Mouse (Mus musculus) limb, embryonic 12.5 days (tissue): ENCODE measurements around the gene Tdrd5. TPM values are rescaled to one million over a fixed set of nuclear protein-coding genes. Genes with fewer than 3 reads are reported as not detected.
A peak's percentile ranks its signal among the peaks of the same experiment; 100 is the strongest.

ENCODE experiments used
- ATAC-seq: fragments of 200-750 bp; cut with Nextera tagmentation; 2 replicates; pipeline ENCODE4 v1.8.0; 2017; ENCODE audit warnings: low read depth, moderate TSS enrichment; ENCODE audit not compliant: insufficient number of reproducible peaks, insufficient read depth, low FRiP score, low TSS enrichment
- H3K27ac ChIP-seq: fragments of 300-500 bp; sonication (generic); 2 replicates; pipeline ENCODE4 v1.5.1; 2016; ENCODE audit warnings: mild to moderate bottlenecking, moderate library complexity
- H3K27me3 ChIP-seq: fragments of 300-500 bp; sonication (generic); 2 replicates; pipeline ENCODE4 v1.6.1; 2016; ENCODE audit warnings: mild to moderate bottlenecking, moderate library complexity
- H3K36me3 ChIP-seq: fragments of 300-500 bp; sonication (generic); 2 replicates; pipeline ENCODE4 v1.6.1; 2016; ENCODE audit warnings: mild to moderate bottlenecking, moderate library complexity
- H3K4me1 ChIP-seq: fragments of 300-500 bp; sonication (generic); replicated peaks from 2 replicates; pipeline ENCODE4 v1.6.1; 2016
- H3K4me2 ChIP-seq: fragments of 300-500 bp; sonication (generic); 2 replicates; pipeline ENCODE4 v1.6.1; 2016; ENCODE audit warnings: mild to moderate bottlenecking, moderate library complexity
- H3K4me3 ChIP-seq: fragments of 300-500 bp; sonication (generic); replicated peaks from 2 replicates; pipeline ENCODE4 v1.5.1; 2016; ENCODE audit warnings: mild to moderate bottlenecking
- H3K9ac ChIP-seq: fragments of 300-500 bp; sonication (generic); replicated peaks from 2 replicates; pipeline ENCODE4 v1.6.1; 2016; ENCODE audit warnings: mild to moderate bottlenecking, moderate library complexity
- H3K9me3 ChIP-seq: fragments of 300-500 bp; sonication (generic); 2 replicates; pipeline ENCODE4 v1.6.1; 2016; ENCODE audit warnings: mild to moderate bottlenecking, moderate library complexity
- WGBS: fragments of 180-500 bp; shearing (Covaris S2); methylation state at CpG from one replicate; pipeline ENCODE4 v1.1.7; 2016; 5-methylcytosine and 5-hydroxymethylcytosine counted together
- polyA plus RNA-seq: library from polyadenylated mRNA; unstranded; fragments of >200 nt; fragmentation: Nextera tagmentation; extraction: Ambion mirVana; gene quantifications from 2 replicates; pipeline ENCODE4 v1.2.1, GENCODE M21; 2016

The Tdrd5 gene
- 0.40 TPM in 1 of 2 replicates, not detected in the other for polyA plus RNA-seq

DNA sequence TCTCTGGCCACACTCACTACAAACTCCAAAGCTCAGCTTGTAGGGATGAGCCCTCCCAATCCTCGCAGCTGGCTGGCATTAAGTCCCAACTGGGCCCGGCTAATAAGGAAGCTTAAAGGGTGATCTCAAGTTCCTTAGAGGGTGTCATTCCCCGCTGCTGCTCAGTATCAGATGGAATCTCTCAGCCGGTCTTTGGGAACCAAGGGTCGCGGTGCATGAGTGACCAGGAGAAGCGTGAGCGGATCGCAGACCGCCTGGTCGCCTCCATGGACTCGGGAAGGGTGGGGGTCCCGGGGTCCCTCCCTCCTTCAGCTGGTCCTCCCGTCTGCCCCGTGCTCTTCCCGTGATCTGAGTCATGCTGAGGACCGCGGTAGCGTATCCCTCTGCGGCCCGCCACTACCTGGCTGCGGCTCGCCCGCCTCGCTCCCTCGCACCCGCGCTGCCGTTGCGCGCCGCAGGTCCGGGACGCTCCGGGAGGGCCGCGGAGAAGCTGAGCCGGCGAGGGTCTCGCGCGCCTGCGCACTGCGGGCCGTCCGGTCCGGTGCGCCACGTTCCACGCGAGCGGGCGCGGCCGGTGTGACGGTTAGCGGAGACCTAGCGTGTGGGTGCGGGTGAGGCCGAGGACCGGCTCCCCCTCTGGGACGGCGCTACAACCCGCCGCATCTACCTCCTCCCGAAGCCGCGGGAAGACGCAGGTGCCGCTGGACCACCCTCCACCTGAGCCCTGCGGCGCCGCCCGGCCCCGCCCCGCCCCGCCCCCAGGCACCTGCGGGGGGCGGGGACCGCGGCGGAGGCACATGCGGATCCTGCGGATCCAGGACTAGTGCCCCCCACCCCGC, at the start of gene Tdrd5:
Gene Tdrd5, minus strand, starts transcription at position 754 of the 839 bp plus-strand sequence.
- H3K36me3 ChIP-seq, result no peaks in the 10 kb centered on the region
- H3K27ac ChIP-seq, result no peak within 1 kb of the TSS
- H3K27me3 ChIP-seq, result peaks cover 64% of the 10 kb centered on the region
- H3K4me1 ChIP-seq, result peaks cover 9% of the 10 kb centered on the region
- WGBS, result under 1% methylated on average over 73 of the region's 85 CpGs
- ATAC-seq, result peak; percentile 80
- peak within 1 kb of the TSS; percentile 98 for H3K4me2 ChIP-seq
- H3K4me3 ChIP-seq, result peak within 1 kb of the TSS; percentile 69
- 0 out of 2 replicates have a peak, but pooled peaks cover 7% of the 10 kb centered on the region for H3K9me3 ChIP-seq
- peak within 1 kb of the TSS; percentile 59 for H3K9ac ChIP-seq

GRCm38 (mm10) chr1:156352466-156352865, 49.0 kb upstream of the Tdrd5 start:
- Histone ChIP-seq H3K4me3 (no peak overlapping the region), H3K27me3 (no peaks in the 10 kb centered on the region), H3K9me3 (no peaks in the 10 kb centered on the region), H3K36me3 (no peaks in the 10 kb centered on the region), H3K27ac (no peak overlapping the region), H3K4me1 (no peaks in the 10 kb centered on the region), H3K9ac (no peak overlapping the region), H3K4me2 (no peak overlapping the region)
- 89% methylated on average over 2 of the region's 2 CpGs for WGBS
- ATAC-seq, result no peak

GRCm38 (mm10) chr1:156350441-156350840, 47.0 kb upstream of the Tdrd5 start:
- Histone ChIP-seq H3K9me3 (no peaks in the 10 kb centered on the region), H3K36me3 (no peaks in the 10 kb centered on the region), H3K27ac (no peak overlapping the region), H3K4me3 (no peak overlapping the region), H3K4me1 (no peaks in the 10 kb centered on the region), H3K4me2 (no peak overlapping the region), H3K9ac (no peak overlapping the region), H3K27me3 (no peaks in the 10 kb centered on the region)
- WGBS, result 88% methylated on average over 4 of the region's 4 CpGs
- no peak for ATAC-seq

- Histone ChIP-seq H3K4me2 (no peak overlapping the region), H3K27ac (no peak overlapping the region), H3K27me3 (no peaks in the 10 kb centered on the region), H3K9ac (no peak overlapping the region), H3K4me3 (no peak overlapping the region), H3K36me3 (no peaks in the 10 kb centered on the region), H3K4me1 (no peaks in the 10 kb centered on the region), H3K9me3 (no peaks in the 10 kb centered on the region)
- no peak for ATAC-seq
- WGBS, result 79% methylated on average over 4 of the region's 4 CpGs
Observed at GRCm38 (mm10) chr1:156349031-156349430, 45.6 kb upstream of the Tdrd5 start.

DNA sequence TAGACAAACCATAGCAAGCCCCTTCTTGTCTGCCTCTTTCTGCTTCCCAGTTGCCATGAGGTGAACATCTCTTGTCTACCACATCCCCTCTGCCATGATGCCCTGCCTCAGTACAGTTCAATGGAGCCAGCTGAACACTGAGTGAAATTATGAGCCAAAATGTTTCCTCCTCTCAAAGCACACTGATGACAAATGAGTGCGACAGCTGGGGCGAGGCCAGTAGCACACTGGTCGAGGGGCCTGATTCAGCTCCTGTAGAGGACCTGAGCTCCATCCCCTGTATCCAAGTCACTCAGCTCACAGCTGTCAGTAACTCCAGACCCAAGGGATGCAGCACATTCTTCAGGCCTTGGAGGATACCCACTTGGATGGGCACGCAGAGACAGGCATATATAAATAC, 42.2 kb upstream of the Tdrd5 start:
- 82% methylated on average over 4 of the region's 4 CpGs for WGBS

GRCm38 (mm10) chr1:156344433-156344832, 41.0 kb upstream of the Tdrd5 start:
- WGBS, result 71% methylated on average over 4 of the region's 4 CpGs
- ATAC-seq, result no peak

More for the DNA sequence above, 42.2 kb upstream of the Tdrd5 start:
- no peak overlapping the region for H3K27ac ChIP-seq
- no peak overlapping the region for H3K4me3 ChIP-seq
- no peak for ATAC-seq
- H3K27me3 ChIP-seq, result no peaks in the 10 kb centered on the region
- no peaks in the 10 kb centered on the region for H3K36me3 ChIP-seq
- H3K9me3 ChIP-seq, result no peaks in the 10 kb centered on the region
- H3K9ac ChIP-seq, result no peak overlapping the region
- H3K4me1 ChIP-seq, result no peaks in the 10 kb centered on the region
- no peak overlapping the region for H3K4me2 ChIP-seq

DNA sequence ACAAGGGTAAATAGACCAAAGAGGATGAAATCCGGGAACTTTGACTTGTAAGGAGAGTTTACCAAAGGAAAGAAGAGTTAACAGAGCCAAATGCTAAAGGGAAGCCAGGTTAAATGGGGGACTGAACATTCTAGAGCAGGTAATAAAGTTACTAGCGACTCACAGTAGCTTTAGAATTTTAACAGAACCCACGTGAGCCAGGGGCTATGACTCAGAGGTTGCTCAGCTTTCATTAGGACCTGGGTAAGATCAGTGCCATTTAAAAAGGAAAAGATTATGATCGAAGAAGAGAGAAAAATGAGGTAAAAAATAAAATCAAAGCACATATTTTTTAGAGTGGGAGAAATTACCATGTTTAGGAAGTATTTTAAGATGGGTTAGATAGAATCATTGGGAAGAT, 37.4 kb upstream of the Tdrd5 start:
- 63% methylated on average over 4 of the region's 4 CpGs for WGBS
- Histone ChIP-seq H3K4me3 (no peak overlapping the region), H3K9me3 (0 out of 2 replicates have a peak, but pooled peaks cover 6% of the 10 kb centered on the region), H3K27me3 (no peaks in the 10 kb centered on the region), H3K36me3 (no peaks in the 10 kb centered on the region), H3K4me1 (no peaks in the 10 kb centered on the region), H3K4me2 (no peak overlapping the region), H3K9ac (no peak overlapping the region), H3K27ac (no peak overlapping the region)
- ATAC-seq, result no peak

More at GRCm38 (mm10) chr1:156344433-156344832, 41.0 kb upstream of the Tdrd5 start:
- no peak overlapping the region for H3K27ac ChIP-seq
- no peaks in the 10 kb centered on the region for H3K4me1 ChIP-seq
- H3K4me2 ChIP-seq, result no peak overlapping the region
- no peaks in the 10 kb centered on the region for H3K27me3 ChIP-seq
- H3K9ac ChIP-seq, result no peak overlapping the region
- no peaks in the 10 kb centered on the region for H3K9me3 ChIP-seq
- no peak overlapping the region for H3K4me3 ChIP-seq
- H3K36me3 ChIP-seq, result no peaks in the 10 kb centered on the region

- Histone ChIP-seq H3K36me3 (no peaks in the 10 kb centered on the region), H3K27ac (no peak overlapping the region), H3K9ac (no peak overlapping the region), H3K9me3 (no peaks in the 10 kb centered on the region), H3K27me3 (no peaks in the 10 kb centered on the region), H3K4me2 (no peak overlapping the region), H3K4me1 (no peaks in the 10 kb centered on the region), H3K4me3 (no peak overlapping the region)
- ATAC-seq, result no peak
- 90% methylated on average over 9 of the region's 9 CpGs for WGBS
Observed at GRCm38 (mm10) chr1:156323126-156323525, 19.7 kb upstream of the Tdrd5 start.

GRCm38 (mm10) chr1:156310630-156311029, 7.2 kb upstream of the Tdrd5 start, which contains the start of gene Nphs2:
Nphs2 (plus strand) TSS chr1:156310727.
- peaks cover 63% of the 10 kb centered on the region for H3K27me3 ChIP-seq
- no peaks in the 10 kb centered on the region for H3K36me3 ChIP-seq
- peak within 1 kb of the TSS; percentile 57 for H3K4me2 ChIP-seq
- H3K27ac ChIP-seq, result no peak within 1 kb of the TSS
- ATAC-seq, result no peak
- peak within 1 kb of the TSS; percentile 30 for H3K4me3 ChIP-seq
- H3K9me3 ChIP-seq, result no peaks in the 10 kb centered on the region
- peaks cover 7% of the 10 kb centered on the region; the same call in 1 of the 2 replicates for H3K4me1 ChIP-seq
- 3% methylated on average over 29 of the region's 29 CpGs for WGBS
- H3K9ac ChIP-seq, result no peak within 1 kb of the TSS

DNA sequence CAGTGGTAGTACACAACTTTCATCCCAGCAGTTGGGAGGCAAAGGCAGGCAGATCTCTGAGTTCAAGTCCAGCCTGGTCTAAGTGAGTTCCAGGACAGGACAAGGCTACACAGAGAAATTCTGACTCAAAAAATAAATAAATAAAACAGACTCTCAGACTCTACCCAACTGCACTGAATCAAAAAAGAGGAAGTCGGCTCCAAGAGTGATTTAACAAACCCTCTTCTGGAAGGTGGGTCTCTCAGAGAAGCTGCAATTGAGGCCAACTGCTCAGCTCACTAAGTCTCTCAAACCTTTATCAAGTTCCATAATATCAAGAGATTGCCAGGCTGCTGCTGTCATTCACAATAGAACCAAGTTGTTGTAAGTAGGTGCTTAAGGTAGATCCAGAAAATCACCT, 5.1 kb upstream of the Tdrd5 start:
- Histone ChIP-seq H3K27ac (no peak overlapping the region), H3K4me3 (no peak overlapping the region), H3K27me3 (peaks cover 82% of the 10 kb centered on the region), H3K36me3 (no peaks in the 10 kb centered on the region), H3K9ac (no peak overlapping the region), H3K4me2 (no peak overlapping the region), H3K9me3 (no peaks in the 10 kb centered on the region), H3K4me1 (peaks cover 8% of the 10 kb centered on the region)
- WGBS, result 78% methylated on average over 1 of the region's 1 CpGs
- no peak for ATAC-seq

DNA sequence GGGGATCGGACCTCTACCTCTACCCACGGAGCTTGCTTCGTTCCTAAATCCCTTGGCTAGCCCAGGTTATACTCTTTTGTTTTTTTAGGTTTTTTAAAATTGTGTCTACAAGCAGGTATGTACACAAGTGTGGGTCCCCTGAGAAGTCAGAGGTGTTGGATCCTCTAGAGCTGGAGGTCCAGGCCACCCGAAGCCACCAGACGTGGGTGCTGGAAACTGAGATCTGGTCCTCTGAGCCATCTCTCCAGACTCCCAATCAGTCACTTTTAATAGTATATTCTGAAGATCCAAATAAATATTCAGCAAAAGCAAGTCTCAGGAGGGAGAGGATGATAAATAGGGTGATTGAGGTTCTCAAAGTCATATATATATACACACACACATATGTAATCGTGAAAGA, 13.4 kb downstream of the Tdrd5 start:
- no peak overlapping the region for H3K27ac ChIP-seq
- H3K4me2 ChIP-seq, result no peak overlapping the region
- 93% methylated on average over 6 of the region's 6 CpGs for WGBS
- H3K9me3 ChIP-seq, result no peaks in the 10 kb centered on the region
- ATAC-seq, result no peak
- no peak overlapping the region for H3K4me3 ChIP-seq
- no peaks in the 10 kb centered on the region for H3K36me3 ChIP-seq
- H3K9ac ChIP-seq, result no peak overlapping the region
- H3K27me3 ChIP-seq, result no peaks in the 10 kb centered on the region
- no peaks in the 10 kb centered on the region for H3K4me1 ChIP-seq
